Mouse (Mus musculus): ENCODE results near the gene Cdh13. TPM values are rescaled to one million over a fixed set of nuclear protein-coding genes. Genes with fewer than 3 reads are reported as not detected.
"Not testable (repeated sequence)": the region's sequence is repeated elsewhere in the genome, so short reads cannot be mapped to it uniquely, and the experiment has no call there.

Gene Cdh13
- polyA plus RNA-seq, 1 experiment: 44.3 TPM

DNA sequence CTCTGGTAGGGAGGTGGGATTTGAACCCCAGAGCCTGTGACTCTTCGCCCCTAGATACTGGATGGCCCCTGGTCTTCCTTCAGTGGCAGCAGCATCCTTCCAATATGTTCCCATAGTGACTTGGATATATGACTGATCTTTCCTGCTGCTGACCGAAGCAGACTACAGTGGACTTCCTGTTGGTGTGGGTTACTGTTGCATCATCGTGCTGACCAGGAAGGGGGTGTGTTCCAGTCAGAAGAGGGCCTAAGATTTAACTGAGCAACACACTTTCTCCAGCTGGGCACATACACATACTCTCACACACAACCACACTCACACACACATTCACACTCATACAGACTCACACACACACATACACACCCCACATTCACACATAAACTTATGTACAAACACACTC is 986.0 kb downstream of the Cdh13 start:
- no peaks in the 10 kb centered on the region for H3K4me1 ChIP-seq (ENCODE audit: control insufficient read depth, insufficient read depth, low read length)
- no peak overlapping the region for H3K4me3 ChIP-seq (replicated peaks; ENCODE audit: extremely low read depth, low read depth, low read length)
- DNase-seq: no peak
- WGBS: 36% methylated on average over 3 of the region's 3 CpGs
- TF ChIP-seq CTCF (IDR thresholded peaks at IDR 0.05; ENCODE audit: insufficient read depth, low read length) (no peak), POLR2A (IDR thresholded peaks at IDR 0.05; ENCODE audit: borderline replicate concordance, extremely low read depth, low read depth, low read length) (no peak)

DNA sequence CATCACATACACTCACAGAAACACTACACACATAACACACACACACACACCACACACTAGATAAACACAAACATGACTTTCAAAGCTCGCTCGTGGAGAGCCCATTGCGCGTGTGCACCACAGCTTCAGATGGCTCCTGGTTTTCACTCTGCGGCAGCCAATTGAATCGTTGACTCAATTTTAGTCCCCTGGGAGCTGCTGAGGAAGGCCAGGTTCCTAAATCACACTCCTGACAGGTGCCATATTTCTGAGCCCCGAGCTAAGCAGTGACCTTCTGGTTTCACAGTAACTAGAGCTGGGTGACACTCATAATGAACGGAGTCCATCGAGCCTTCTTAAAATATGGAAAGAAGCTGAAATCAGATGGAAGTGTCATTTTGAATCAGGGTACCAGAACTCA is 986.8 kb downstream of the Cdh13 start:
- Histone ChIP-seq H3K4me1 (ENCODE audit: control insufficient read depth, insufficient read depth, low read length) (no peaks in the 10 kb centered on the region; the same call in 1 of the 2 replicates), H3K4me3 (replicated peaks; ENCODE audit: extremely low read depth, low read depth, low read length) (no peak overlapping the region)
- WGBS: 87% methylated on average over 9 of the region's 9 CpGs
- TF ChIP-seq POLR2A (IDR thresholded peaks at IDR 0.05; ENCODE audit: borderline replicate concordance, extremely low read depth, low read depth, low read length) (no peak), CTCF (IDR thresholded peaks at IDR 0.05; ENCODE audit: insufficient read depth, low read length) (no peak)
- DNase-seq: no peak

DNA sequence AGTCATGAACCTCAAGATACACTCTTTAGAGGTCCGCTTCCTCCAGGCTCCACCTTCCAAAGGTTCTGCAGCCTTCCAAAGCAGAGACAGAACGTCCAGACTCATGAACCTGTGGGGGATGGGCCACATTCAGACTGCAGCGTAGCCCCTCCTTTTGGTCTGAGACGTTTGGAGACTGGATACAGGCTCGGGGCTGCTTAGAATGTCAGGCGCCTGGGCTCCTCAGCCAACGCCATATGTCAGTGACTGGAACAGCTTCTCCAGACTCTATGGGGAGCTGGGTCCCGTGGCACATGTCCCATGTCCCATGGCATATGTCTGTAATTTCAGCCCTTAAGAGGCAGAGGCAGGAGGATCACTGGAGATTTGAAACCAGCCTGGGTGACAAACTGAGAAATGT is 989.4 kb downstream of the Cdh13 start:
- H3K4me3 ChIP-seq (replicated peaks; ENCODE audit: extremely low read depth, low read depth, low read length): no peak overlapping the region
- no peaks in the 10 kb centered on the region; the same call in 1 of the 2 replicates for H3K4me1 ChIP-seq (ENCODE audit: control insufficient read depth, insufficient read depth, low read length)
- no peak for TF ChIP-seq CTCF (IDR thresholded peaks at IDR 0.05; ENCODE audit: insufficient read depth, low read length)
- no peak for TF ChIP-seq POLR2A (IDR thresholded peaks at IDR 0.05; ENCODE audit: borderline replicate concordance, extremely low read depth, low read depth, low read length)
- DNase-seq: no peak
- 63% methylated on average over 8 of the region's 8 CpGs for WGBS

DNA sequence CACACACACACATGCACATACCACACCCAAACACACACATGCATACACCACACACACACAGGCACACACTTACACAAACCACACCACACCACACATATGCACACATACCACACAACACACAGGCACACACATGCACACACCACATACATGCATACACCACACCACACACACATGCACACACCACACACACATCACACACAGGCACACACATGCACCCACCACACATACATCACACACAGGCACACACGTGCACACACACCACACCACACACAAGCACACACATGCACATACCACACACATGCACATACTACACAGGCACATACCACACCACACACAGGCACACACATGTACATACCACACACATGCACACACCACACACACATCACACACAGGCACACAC is 991.9 kb downstream of the Cdh13 start:
- WGBS: 93% methylated on average over 1 of the region's 1 CpGs
- TF ChIP-seq CTCF (IDR thresholded peaks at IDR 0.05; ENCODE audit: insufficient read depth, low read length) (no peak), POLR2A (IDR thresholded peaks at IDR 0.05; ENCODE audit: borderline replicate concordance, extremely low read depth, low read depth, low read length) (no peak)
- no peaks in the 10 kb centered on the region; the same call in 1 of the 2 replicates for H3K4me1 ChIP-seq (ENCODE audit: control insufficient read depth, insufficient read depth, low read length)
- no peak for DNase-seq
- no peak overlapping the region for H3K4me3 ChIP-seq (replicated peaks; ENCODE audit: extremely low read depth, low read depth, low read length)

DNA sequence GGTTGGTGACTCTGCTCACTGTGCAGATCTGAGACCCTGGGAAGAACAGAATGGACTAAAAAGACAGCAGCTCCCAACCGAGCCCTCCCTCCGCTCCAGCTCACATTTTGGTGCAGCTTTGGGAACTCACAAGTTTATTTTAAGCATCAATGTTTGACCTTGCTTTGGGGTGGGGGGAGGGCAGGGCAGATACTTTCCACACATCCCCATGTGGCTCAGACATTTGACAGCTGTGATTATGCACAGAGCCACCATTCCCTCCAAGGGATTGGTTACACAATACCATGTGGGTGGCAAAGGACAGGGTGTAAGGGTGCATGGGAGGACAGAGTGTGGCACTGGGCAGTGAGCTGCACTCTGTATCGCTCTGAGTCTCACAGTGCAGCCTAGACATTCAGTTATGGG is 993.5 kb downstream of the Cdh13 start:
- DNase-seq: peak; percentile 4
- Histone ChIP-seq H3K4me3 (replicated peaks; ENCODE audit: extremely low read depth, low read depth, low read length) (no peak overlapping the region), H3K4me1 (ENCODE audit: control insufficient read depth, insufficient read depth, low read length) (no peaks in the 10 kb centered on the region; the same call in 1 of the 2 replicates)
- peak; percentile 39; the same call in 1 of the 2 replicates for TF ChIP-seq POLR2A (IDR thresholded peaks at IDR 0.05; ENCODE audit: borderline replicate concordance, extremely low read depth, low read depth, low read length)
- no peak for TF ChIP-seq CTCF (IDR thresholded peaks at IDR 0.05; ENCODE audit: insufficient read depth, low read length)
- WGBS: 34% methylated on average over 3 of the region's 3 CpGs

DNA sequence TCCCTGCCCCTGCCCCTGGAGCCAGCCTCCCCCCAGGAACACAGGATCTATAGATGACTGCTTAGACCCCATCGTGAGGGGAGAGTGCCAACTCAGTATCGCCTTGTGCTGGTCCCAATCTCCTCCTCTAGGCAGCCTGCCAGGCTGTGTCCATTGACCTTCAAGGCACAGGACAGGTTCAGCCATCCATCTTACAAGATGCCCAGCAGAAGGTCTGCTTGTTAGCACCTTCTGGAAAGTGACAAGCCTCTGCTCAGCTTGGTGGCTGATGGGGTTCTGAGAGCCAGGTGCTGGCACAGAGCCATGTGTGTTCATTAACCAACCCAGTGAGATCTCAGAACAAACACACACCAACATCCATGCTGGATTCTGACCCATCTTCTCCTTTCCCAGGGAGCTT is 998.2 kb downstream of the Cdh13 start:
- H3K4me3 ChIP-seq (replicated peaks; ENCODE audit: extremely low read depth, low read depth, low read length): no peak overlapping the region
- no peaks in the 10 kb centered on the region for H3K4me1 ChIP-seq (ENCODE audit: control insufficient read depth, insufficient read depth, low read length)
- 82% methylated on average over 2 of the region's 2 CpGs for whole genome bisulfite sequencing
- TF ChIP-seq CTCF (IDR thresholded peaks at IDR 0.05; ENCODE audit: insufficient read depth, low read length) (no peak), POLR2A (IDR thresholded peaks at IDR 0.05; ENCODE audit: borderline replicate concordance, extremely low read depth, low read depth, low read length) (no peak)
- no peak for DNase-seq

DNA sequence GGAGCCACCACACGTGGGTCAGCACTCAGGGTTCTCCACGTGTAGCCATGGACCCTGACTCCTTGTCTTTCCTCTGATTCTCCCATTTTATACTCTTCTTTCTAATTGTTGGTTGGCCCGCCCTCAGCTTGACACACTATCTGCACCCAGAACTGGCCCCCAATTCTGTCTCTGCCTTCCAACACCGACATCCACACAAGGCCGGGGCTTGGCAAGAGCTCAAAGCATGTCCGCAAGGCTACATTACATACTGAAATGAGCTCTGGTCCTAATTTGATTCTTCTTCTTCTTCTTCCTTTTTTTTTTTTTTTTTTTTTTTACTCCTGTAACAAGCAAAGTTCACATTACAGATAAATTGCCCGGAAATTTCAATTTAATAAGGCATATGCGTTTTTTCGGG is 1001.0 kb downstream of the Cdh13 start:
- H3K4me3 ChIP-seq (replicated peaks; ENCODE audit: extremely low read depth, low read depth, low read length): no peak overlapping the region
- WGBS: 74% methylated on average over 9 of the region's 9 CpGs
- DNase-seq: no peak
- no peak for TF ChIP-seq CTCF (IDR thresholded peaks at IDR 0.05; ENCODE audit: insufficient read depth, low read length)
- TF ChIP-seq POLR2A (IDR thresholded peaks at IDR 0.05; ENCODE audit: borderline replicate concordance, extremely low read depth, low read depth, low read length): no peak
- no peaks in the 10 kb centered on the region for H3K4me1 ChIP-seq (ENCODE audit: control insufficient read depth, insufficient read depth, low read length)

DNA sequence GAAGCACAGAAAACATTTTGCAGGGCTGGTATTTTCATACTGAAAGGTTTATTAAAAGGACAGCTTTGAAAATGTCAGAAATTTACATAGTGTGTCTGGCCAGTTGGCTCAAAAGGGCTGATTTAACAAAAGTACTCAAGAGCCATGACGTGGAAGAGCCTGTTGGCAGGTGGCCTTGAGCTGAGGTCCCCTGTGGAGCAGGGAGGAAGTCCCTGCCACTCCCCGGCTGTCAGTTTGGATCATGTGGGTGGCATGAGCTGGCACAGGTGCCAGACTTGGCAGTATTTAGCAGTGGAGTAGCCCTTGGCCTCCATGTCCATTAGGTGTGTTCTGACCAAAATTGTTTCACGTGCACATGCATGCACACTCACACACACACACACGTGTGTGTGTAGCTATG is 1001.4 kb downstream of the Cdh13 start:
- DNase-seq: no peak
- 62% methylated on average over 4 of the region's 4 CpGs for WGBS
- no peak overlapping the region for H3K4me3 ChIP-seq (replicated peaks; ENCODE audit: extremely low read depth, low read depth, low read length)
- no peak for TF ChIP-seq POLR2A (IDR thresholded peaks at IDR 0.05; ENCODE audit: borderline replicate concordance, extremely low read depth, low read depth, low read length)
- TF ChIP-seq CTCF (IDR thresholded peaks at IDR 0.05; ENCODE audit: insufficient read depth, low read length): no peak
- no peaks in the 10 kb centered on the region for H3K4me1 ChIP-seq (ENCODE audit: control insufficient read depth, insufficient read depth, low read length)

DNA sequence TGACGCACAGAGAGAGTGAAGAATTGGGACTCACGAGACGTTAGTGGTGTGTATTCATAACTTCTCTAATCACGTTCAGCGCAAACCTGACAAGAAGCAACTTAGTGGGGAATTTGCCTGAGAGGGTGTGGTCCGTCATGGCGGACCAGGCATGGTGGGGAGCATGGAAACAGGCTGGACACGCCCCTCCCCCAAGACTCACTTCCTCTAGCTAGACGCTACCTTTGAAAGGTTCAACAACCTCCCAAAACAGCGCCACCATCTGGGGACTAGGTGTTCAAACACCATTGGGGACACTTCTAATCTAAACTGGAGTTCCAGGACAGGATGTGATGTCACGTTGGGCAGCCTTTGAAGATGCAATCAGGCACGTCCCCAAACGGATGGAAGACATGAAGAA is 1011.9 kb downstream of the Cdh13 start:
- 73% methylated on average over 13 of the region's 13 CpGs for WGBS
- no peak for DNase-seq
- no peaks in the 10 kb centered on the region for H3K4me1 ChIP-seq (ENCODE audit: control insufficient read depth, insufficient read depth, low read length)
- H3K4me3 ChIP-seq (replicated peaks; ENCODE audit: extremely low read depth, low read depth, low read length): no peak overlapping the region
- no peak for TF ChIP-seq POLR2A (IDR thresholded peaks at IDR 0.05; ENCODE audit: borderline replicate concordance, extremely low read depth, low read depth, low read length)
- TF ChIP-seq CTCF (IDR thresholded peaks at IDR 0.05; ENCODE audit: insufficient read depth, low read length): no peak

DNA sequence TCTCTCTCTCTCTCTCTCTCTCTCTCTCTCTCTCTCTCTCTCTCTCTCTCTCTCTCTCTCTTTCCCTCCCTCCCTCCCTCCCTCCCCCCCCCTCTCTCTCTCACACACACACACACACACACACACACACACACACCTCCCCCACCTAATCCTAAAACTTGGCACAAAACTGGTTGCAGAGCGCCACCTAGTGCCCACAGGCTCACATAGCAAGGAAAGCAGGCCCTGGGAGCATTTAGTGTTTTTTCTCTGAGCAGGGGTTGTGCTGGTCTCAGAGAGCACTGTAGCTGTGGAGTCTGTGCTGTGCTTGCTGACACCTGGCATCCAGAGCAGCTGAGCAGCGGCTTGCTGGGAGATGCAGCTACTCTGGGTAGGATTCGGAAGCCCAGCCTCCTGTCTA is 1014.2 kb downstream of the Cdh13 start:
- peak; percentile 85 for TF ChIP-seq CTCF (IDR thresholded peaks at IDR 0.05; ENCODE audit: insufficient read depth, low read length)
- H3K4me3 ChIP-seq (replicated peaks; ENCODE audit: extremely low read depth, low read depth, low read length); H3K4me1 ChIP-seq (ENCODE audit: control insufficient read depth, insufficient read depth, low read length): not testable (repeated sequence)
- DNase-seq: peak; percentile 36
- 30% methylated on average over 3 of the region's 3 CpGs for WGBS
